Mouse (Mus musculus) heart, embryonic 12.5 days (tissue): Measurements from ENCODE around the gene Mid1. TPM values are rescaled to one million over a fixed set of nuclear protein-coding genes. Genes with fewer than 3 reads are reported as not detected.
"Not testable (repeated sequence)": the region's sequence is repeated elsewhere in the genome, so short reads cannot be mapped to it uniquely, and the experiment has no call there.

Experiments
- ATAC-seq: fragments of 200-750 bp; cut with Nextera tagmentation; 2 replicates; pipeline ENCODE4 v1.8.0; 2017; ENCODE audit warnings: moderate TSS enrichment, moderate library complexity; ENCODE audit not compliant: insufficient number of reproducible peaks, low FRiP score
- H3K27ac ChIP-seq: fragments of 300-500 bp; sonication (generic); 2 replicates; pipeline ENCODE4 v1.5.1; 2016; ENCODE audit warnings: mild to moderate bottlenecking, moderate library complexity; ENCODE audit not compliant: poor library complexity, severe bottlenecking
- H3K27me3 ChIP-seq: fragments of 300-500 bp; sonication (generic); replicated peaks from 2 replicates; pipeline ENCODE4 v1.6.1; 2016; ENCODE audit warnings: mild to moderate bottlenecking, moderate library complexity
- H3K36me3 ChIP-seq: fragments of 300-500 bp; sonication (generic); 2 replicates; pipeline ENCODE4 v1.6.1; 2016; ENCODE audit warnings: mild to moderate bottlenecking, moderate library complexity
- H3K4me1 ChIP-seq: fragments of 300-500 bp; sonication (generic); replicated peaks from 2 replicates; pipeline ENCODE4 v1.6.1; 2016; ENCODE audit warnings: mild to moderate bottlenecking
- H3K4me2 ChIP-seq: fragments of 300-500 bp; sonication (generic); 2 replicates; pipeline ENCODE4 v1.6.1; 2016; ENCODE audit warnings: mild to moderate bottlenecking, moderate library complexity
- H3K4me3 ChIP-seq: fragments of 300-500 bp; sonication (generic); 2 replicates; pipeline ENCODE4 v1.5.1; 2016; ENCODE audit warnings: mild to moderate bottlenecking
- H3K9ac ChIP-seq: fragments of 300-500 bp; sonication (generic); 2 replicates; pipeline ENCODE4 v1.6.1; 2016; ENCODE audit warnings: mild to moderate bottlenecking, moderate library complexity
- H3K9me3 ChIP-seq: fragments of 300-500 bp; sonication (generic); replicated peaks from 2 replicates; pipeline ENCODE4 v1.6.1; 2016; ENCODE audit warnings: mild to moderate bottlenecking, moderate library complexity
- WGBS: fragments of 180-500 bp; shearing (Covaris S2); methylation state at CpG from one replicate; pipeline ENCODE4 v1.1.7; 2016; 5-methylcytosine and 5-hydroxymethylcytosine counted together
- polyA plus RNA-seq: library from polyadenylated mRNA; unstranded; fragments of >200 nt; fragmentation: Nextera tagmentation; extraction: Ambion mirVana; gene quantifications from 2 replicates; pipeline ENCODE4 v1.2.1, GENCODE M21; 2016

Gene Mid1
- polyA plus RNA-seq, 1 experiment from 2014 or later = 7.7 TPM

DNA sequence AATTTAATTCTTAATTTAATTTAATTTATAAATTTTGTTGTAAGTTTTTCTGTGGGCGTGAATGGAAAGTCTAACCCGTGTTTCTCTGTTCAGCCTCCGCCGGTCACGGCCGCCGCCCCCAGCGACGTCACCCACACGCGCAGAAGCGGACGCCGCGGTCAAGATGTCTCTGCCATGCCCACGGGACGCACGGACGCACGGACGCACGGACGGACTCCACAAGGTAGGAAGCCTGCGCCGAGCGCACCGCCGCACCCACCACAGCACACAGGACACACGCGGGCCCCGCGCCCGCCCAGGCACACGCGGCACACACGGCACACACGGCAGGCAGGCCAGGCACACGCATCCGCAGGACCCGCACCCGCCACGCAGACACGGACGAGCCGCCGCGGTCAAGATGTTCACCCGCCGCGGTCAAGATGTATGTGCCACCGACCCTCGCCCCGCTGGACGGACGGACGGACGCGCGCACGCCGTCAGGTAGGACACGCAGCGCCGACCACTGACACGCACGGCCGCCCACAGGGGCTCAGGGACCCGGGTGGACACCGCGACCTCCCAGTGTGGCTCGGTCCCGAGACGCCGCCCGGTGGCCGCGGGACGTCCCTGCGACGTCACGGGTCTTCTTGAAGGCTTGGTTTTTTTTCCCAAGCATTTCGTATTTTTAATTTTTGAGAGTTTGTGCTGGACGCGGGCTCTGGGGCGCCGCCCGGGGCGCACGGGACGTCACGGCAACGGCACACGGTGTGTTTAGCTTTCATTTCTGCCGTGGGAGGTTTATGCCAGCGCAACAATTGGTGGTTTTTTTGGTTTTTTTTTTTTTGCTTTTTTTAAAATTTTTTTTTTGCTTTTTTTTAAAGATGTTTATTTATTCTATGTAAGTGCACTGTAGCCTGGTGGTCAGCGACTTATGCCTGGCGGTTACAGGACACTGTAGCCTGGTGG, 325.9 kb downstream of the Mid1 start:
- not testable (repeated sequence) for H3K9ac ChIP-seq, H3K27ac ChIP-seq, H3K4me1 ChIP-seq, H3K27me3 ChIP-seq
- peaks cover 16% of the 10 kb centered on the region for H3K36me3 ChIP-seq
- ATAC-seq = peak; percentile 33
- peaks cover 43% of the 10 kb centered on the region for H3K9me3 ChIP-seq
- peak overlapping the region; percentile 0 for H3K4me3 ChIP-seq
- H3K4me2 ChIP-seq = peak overlapping the region; percentile 6; the same call in 1 of the 2 replicates
- 85% methylated on average over 97 of the region's 97 CpGs for WGBS

- not testable (repeated sequence) for H3K27ac ChIP-seq, H3K4me3 ChIP-seq, H3K9ac ChIP-seq, H3K4me2 ChIP-seq, H3K4me1 ChIP-seq, H3K27me3 ChIP-seq, ATAC-seq
- H3K36me3 ChIP-seq = peaks cover 20% of the 10 kb centered on the region
- 87% methylated on average over 7 of the region's 10 CpGs for WGBS
- peaks cover 43% of the 10 kb centered on the region for H3K9me3 ChIP-seq
These were observed 326.5 kb downstream of the Mid1 start for GRCm38 (mm10) chrX:170011529-170011879.

- WGBS = 96% methylated on average over 5 of the region's 13 CpGs
- Histone ChIP-seq H3K9me3 (peaks cover 32% of the 10 kb centered on the region), H3K36me3 (peaks cover 29% of the 10 kb centered on the region)
- not testable (repeated sequence) for H3K4me3 ChIP-seq, ATAC-seq, H3K27ac ChIP-seq, H3K4me2 ChIP-seq, H3K4me1 ChIP-seq, H3K27me3 ChIP-seq, H3K9ac ChIP-seq
These were observed 328.4 kb downstream of the Mid1 start for GRCm38 (mm10) chrX:170013421-170013820.

DNA sequence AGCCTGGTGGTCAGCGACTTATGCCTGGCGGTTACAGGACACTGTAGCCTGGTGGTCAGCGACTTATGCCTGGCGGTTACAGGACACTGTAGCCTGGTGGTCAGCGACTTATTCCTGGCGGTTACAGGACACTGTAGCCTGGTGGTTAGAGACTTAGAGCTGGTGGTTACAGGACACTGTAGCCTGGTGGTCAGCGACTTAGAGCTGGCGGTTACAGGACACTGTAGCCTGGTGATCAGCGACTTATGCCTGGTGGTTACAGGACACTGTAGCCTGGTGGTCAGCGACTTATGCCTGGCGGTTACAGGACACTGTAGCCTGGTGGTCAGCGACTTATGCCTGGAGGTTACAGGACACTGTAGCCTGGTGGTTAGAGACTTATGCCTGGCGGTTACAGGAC, 329.0 kb downstream of the Mid1 start:
- not testable (repeated sequence) for H3K27ac ChIP-seq, ATAC-seq, H3K4me1 ChIP-seq, H3K27me3 ChIP-seq, H3K4me2 ChIP-seq, H3K4me3 ChIP-seq, H3K9ac ChIP-seq
- H3K36me3 ChIP-seq = peaks cover 36% of the 10 kb centered on the region
- 87% methylated on average over 9 of the region's 13 CpGs for WGBS
- H3K9me3 ChIP-seq = peaks cover 33% of the 10 kb centered on the region

DNA sequence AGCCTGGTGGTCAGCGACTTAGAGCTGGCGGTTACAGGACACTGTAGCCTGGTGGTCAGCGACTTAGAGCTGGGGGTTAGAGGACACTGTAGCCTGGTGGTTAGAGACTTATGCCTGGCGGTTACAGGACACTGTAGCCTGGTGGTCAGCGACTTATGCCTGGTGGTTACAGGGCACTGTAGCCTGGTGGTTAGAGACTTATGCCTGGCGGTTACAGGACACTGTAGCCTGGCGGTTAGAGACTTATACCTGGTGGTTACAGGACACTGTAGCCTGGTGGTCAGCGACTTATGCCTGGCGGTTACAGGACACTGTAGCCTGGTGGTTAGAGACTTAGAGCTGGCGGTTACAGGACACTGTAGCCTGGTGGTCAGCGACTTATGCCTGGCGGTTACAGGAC, 330.9 kb downstream of the Mid1 start:
- 91% methylated on average over 10 of the region's 12 CpGs for WGBS
- H3K27me3 ChIP-seq = not testable (repeated sequence)

DNA sequence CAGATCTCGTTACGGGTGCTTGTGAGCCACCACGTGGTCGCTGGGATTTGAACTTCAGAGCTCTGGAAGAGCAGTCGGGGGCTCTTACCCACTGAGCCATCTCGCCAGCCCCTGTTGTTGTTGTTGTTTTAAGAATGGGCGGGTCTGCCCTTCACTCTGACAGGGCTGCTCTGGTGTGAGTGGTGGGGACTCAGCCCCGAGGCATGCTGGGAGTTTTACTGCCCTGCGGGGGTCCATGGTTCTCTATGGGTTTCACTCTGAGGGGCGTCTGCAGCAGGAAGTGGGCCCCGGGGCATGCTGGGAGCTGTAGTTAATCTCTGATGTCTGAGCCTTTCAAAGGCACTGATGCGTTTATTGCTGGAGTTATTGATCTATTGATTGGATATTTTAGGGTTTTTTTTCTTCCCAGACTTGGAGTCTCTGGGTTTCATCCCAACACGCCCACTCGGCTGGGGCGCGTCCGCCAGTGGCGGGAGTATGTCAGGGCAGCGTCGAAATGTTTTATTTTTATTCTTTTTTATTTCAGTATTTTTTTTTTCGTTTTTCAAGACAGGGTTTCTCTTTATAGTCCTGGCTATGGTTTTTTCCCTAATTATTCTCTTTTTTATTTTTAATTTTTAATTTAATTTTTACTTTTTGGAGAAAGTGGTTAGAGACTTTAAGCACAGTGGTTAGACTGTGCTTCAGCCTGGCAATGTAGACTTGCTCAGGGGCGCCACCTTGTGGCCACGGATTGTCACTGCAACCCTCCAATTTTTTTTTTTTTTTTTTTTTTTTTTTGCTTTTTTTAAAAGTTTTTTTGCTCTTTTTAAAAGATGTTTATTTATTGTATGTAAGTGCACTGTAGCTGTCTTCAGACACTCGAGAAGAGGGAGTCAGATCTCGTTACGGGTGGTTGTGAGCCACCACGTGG, 332.6 kb downstream of the Mid1 start:
- H3K9me3 ChIP-seq = peaks cover 35% of the 10 kb centered on the region
- 63% methylated on average over 27 of the region's 27 CpGs for WGBS
- H3K36me3 ChIP-seq = peaks cover 40% of the 10 kb centered on the region
- peak; percentile 52 for ATAC-seq
- not testable (repeated sequence) for H3K9ac ChIP-seq, H3K4me1 ChIP-seq, H3K27me3 ChIP-seq, H3K27ac ChIP-seq, H3K4me2 ChIP-seq, H3K4me3 ChIP-seq

More for the DNA sequence above, 330.9 kb downstream of the Mid1 start:
- H3K4me3 ChIP-seq, H3K27ac ChIP-seq, H3K9ac ChIP-seq, ATAC-seq, H3K4me1 ChIP-seq, H3K4me2 ChIP-seq: not testable (repeated sequence)
- H3K36me3 ChIP-seq = peaks cover 42% of the 10 kb centered on the region
- peaks cover 31% of the 10 kb centered on the region for H3K9me3 ChIP-seq

GRCm38 (mm10) chrX:170018571-170019218, 333.7 kb downstream of the Mid1 start:
- H3K4me3 ChIP-seq, H3K4me1 ChIP-seq, H3K4me2 ChIP-seq, H3K9ac ChIP-seq, H3K27ac ChIP-seq, H3K27me3 ChIP-seq: not testable (repeated sequence)
- Histone ChIP-seq H3K9me3 (peaks cover 35% of the 10 kb centered on the region), H3K36me3 (peaks cover 40% of the 10 kb centered on the region)
- peak; percentile 89 for ATAC-seq
- WGBS = 86% methylated on average over 66 of the region's 66 CpGs

DNA sequence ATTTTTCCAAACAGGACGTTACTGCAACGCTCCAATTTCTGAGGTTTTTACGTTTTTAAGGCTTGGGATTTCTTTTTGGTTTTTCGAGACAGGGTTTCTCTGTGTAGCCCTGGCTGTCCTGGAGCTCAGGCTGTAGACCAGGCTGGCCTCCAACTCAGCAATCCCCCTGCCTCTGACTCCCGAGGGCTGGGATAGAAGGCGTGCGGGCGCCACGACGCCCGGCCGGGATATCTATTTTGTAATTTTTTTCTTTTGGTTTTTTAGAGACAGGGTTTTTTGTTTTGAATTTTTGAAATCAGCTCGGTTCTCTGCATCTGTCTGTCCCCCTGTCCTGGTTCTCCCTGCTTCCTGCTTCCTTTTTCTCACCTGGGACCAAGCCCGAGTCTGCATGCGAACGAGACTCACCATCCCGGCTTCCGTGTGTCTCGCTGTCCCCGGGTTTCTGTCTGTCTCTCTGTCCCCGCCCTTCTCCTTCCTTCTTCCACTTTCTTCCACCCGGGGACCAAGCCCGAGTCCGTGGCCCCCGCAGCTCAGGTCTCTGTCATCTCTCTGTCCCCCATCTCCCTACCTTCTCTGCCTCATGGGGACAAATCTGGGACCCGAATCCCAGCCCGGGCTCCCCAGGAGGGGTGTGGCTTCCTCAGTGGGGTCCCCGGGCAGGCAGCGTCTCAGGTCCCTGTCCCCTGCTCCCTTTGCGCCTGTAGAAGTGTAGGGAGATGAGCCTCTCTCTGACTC, 334.4 kb downstream of the Mid1 start:
- H3K9me3 ChIP-seq = peaks cover 35% of the 10 kb centered on the region
- H3K4me3 ChIP-seq, H3K4me1 ChIP-seq, H3K27me3 ChIP-seq, H3K4me2 ChIP-seq, H3K27ac ChIP-seq, H3K9ac ChIP-seq: not testable (repeated sequence)
- H3K36me3 ChIP-seq = peaks cover 37% of the 10 kb centered on the region
- WGBS = 82% methylated on average over 30 of the region's 30 CpGs
- ATAC-seq = peak; percentile 66

DNA sequence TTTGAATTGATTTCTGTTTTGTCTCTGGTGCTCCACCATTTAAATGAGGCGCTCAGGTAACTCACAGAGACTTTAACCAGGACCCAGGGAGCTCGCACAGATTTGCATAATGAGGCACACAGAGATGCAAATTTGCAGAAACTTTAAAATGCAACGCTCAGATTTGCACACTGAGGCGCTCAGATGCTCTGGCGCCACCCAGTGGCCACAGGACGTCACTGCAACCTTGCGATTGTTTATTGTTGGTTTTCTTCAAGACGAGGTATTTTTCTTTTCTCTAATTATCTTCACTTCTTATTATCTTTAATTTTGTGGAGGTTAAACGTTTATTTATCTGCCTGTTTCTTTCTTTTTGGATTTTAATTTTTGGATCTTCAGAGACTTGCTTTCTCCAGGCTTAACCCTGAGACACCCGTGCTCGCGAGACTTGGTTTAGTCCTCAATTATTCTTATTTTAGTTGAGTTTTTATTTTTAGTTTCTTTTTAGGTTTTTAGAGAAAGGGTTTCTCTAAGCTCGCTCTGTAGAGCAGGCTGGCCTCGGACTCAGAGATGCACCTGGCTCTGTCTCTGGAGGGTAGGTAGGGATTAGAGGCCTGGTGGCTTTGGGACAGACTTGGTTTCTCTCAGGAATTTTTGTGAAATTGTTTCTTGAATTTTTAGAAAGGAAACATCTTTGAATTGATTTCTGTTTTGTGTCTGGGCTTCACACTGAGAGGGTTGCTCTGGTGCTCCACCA, 335.1 kb downstream of the Mid1 start:
- not testable (repeated sequence) for H3K4me2 ChIP-seq, H3K27ac ChIP-seq, H3K27me3 ChIP-seq, ATAC-seq, H3K9ac ChIP-seq, H3K4me3 ChIP-seq, H3K4me1 ChIP-seq
- WGBS = 56% methylated on average over 14 of the region's 14 CpGs
- Histone ChIP-seq H3K36me3 (peaks cover 37% of the 10 kb centered on the region), H3K9me3 (peaks cover 35% of the 10 kb centered on the region)

GRCm38 (mm10) chrX:170020690-170021050, 335.7 kb downstream of the Mid1 start:
- not testable (repeated sequence) for H3K9ac ChIP-seq, H3K27ac ChIP-seq, H3K4me3 ChIP-seq, H3K4me2 ChIP-seq, H3K27me3 ChIP-seq, ATAC-seq, H3K4me1 ChIP-seq
- Histone ChIP-seq H3K36me3 (peaks cover 37% of the 10 kb centered on the region), H3K9me3 (peaks cover 35% of the 10 kb centered on the region)
- WGBS = 51% methylated on average over 9 of the region's 9 CpGs
